Mouse (Mus musculus) cerebellum, adult 2 months (tissue): ENCODE results near the gene Fmo4.

Experiments used
- CTCF ChIP-seq: fragments of 200-500 bp; IDR thresholded peaks from 2 replicates; pipeline ENCODE4 v1.5.1; 2011; ENCODE audit warnings: low read depth, mild to moderate bottlenecking, control low read depth, low read length, moderate library complexity, borderline replicate concordance; ENCODE audit not compliant: insufficient read depth
- POLR2A ChIP-seq: fragments of 200-500 bp; IDR thresholded peaks from 2 replicates; pipeline ENCODE4 v1.6.1; 2011; ENCODE audit warnings: low read length, control low read depth, borderline replicate concordance; ENCODE audit not compliant: insufficient read depth

DNA sequence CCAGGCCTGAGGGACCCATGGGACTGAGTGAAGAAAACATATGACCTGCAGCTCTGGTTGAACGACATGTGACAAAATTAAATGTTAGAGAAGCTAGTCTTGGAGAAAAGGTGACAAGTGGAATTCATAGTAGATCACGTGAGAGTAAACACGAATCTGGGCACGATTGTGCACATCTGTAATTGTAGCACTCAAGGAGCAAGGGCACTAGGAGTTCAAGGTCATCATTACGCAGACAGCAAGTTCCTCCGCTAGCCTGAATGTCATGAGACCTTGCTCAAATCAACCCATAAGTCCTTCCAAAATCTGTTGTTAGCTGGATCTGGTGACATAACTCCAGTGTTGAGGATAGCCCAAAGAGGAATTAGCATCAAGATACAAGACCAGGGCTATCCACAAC, 25.2 kb upstream of the Fmo4 start:
- TF ChIP-seq POLR2A: no peak
- no peak for TF ChIP-seq CTCF
